Mouse (Mus musculus): ENCODE data around the gene Gpatch11. TPM values are rescaled to one million over a fixed set of nuclear protein-coding genes. Genes with fewer than 3 reads are reported as not detected.
"Not testable (repeated sequence)": the region's sequence is repeated elsewhere in the genome, so short reads cannot be mapped to it uniquely, and the experiment has no call there.

The Gpatch11 gene
- polyA plus RNA-seq (2016; fragmentation: Nextera tagmentation; extraction: Ambion mirVana) = 34.3 and 36.2 TPM in 2 replicates

DNA sequence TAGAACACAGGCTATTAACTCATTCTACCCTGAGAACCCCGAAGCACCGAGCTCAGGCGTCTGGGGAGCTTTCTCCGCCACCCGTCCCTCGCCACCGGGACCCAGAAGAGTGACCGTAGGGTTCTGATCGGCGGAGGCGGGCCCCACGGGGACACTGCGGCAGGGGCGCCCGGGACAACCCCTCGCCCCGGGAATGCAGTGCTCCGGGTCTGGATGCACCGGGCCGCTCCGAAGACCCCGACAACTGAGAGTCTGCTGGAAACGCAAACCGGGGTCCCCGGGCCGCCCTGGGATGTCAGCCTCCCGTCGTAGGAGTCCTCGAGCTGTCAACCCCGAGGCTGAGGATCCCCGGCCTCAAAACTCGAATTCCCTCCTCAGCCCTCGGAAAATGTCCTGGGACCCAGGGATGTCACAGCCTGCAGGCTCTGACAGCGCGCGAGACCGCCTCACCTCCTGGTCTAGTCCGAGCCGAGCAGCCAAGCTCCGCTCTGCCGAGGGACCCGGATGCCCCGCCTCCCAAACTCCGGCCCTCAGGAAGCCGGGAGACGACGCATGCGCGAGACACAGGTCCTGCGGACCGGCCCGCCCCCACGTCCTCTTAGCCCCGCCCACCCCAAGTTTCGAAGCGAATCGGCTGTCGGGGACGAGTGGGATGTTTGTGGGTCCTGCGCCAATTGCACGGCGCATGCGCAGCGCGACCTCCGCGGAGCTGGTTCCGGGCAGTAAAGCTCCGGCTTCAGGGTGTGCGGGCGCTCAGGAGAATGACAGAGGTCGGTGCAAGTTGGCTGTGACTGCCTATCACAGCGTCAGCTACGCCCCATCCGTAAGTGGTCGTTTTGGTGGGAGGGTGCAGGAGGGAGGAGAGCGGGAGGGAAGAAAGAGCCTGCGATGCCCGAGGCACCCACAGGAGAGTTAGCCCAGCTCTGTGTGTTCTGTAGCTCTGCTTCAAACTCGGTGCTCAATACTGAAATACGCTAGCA lies at the start of gene Gpatch11, which contains the start of gene Heatr5b:
Gene Gpatch11 (plus strand): TSS at position 712 of the 980 bp plus-strand sequence.
Gene Heatr5b (minus strand): TSS at position 509 of the 980 bp plus-strand sequence.
- peaks cover 14% of the 10 kb centered on the region for H3K4me1 ChIP-seq (replicated peaks)
- WGBS = under 1% methylated on average over 81 of the region's 81 CpGs
- no peaks in the 10 kb centered on the region for H3K27me3 ChIP-seq (ENCODE audit: insufficient read depth, poor library complexity, severe bottlenecking)
- H3K9me3 ChIP-seq = no peaks in the 10 kb centered on the region
- DNase-seq (ENCODE audit: low spot score) = peak; percentile 100
- peak within 1 kb of the TSS; percentile 88 for H3K27ac ChIP-seq
- peak within 1 kb of the TSS; percentile 69 for H3K4me3 ChIP-seq
- peaks cover 30% of the 10 kb centered on the region for H3K36me3 ChIP-seq

DNA sequence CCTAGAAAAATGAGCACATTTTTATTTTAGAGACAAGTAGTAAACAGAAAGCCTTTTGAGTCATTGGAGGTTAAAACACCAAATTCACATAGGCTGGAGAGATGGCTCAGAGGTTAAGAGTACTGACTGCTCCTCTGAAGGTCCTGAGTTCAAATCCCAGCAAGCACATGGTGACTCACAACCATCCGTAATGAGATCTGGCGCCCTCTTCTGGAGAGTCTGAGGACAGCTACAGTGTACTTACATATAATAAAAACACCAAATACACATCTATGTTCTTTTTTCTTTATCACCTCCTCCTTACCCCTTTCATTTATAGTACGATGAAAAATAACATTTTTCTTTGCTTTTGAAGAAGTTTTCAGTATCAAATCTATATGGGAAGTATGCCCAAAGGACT lies 47.1 kb upstream of the Gpatch11 start:
- not testable (repeated sequence) for H3K27ac ChIP-seq; H3K9me3 ChIP-seq; H3K4me1 ChIP-seq (replicated peaks); H3K4me3 ChIP-seq; DNase-seq (ENCODE audit: low spot score); H3K27me3 ChIP-seq (ENCODE audit: insufficient read depth, poor library complexity, severe bottlenecking)
- peaks cover 43% of the 10 kb centered on the region for H3K36me3 ChIP-seq
- WGBS = 74% methylated on average over 3 of the region's 3 CpGs

DNA sequence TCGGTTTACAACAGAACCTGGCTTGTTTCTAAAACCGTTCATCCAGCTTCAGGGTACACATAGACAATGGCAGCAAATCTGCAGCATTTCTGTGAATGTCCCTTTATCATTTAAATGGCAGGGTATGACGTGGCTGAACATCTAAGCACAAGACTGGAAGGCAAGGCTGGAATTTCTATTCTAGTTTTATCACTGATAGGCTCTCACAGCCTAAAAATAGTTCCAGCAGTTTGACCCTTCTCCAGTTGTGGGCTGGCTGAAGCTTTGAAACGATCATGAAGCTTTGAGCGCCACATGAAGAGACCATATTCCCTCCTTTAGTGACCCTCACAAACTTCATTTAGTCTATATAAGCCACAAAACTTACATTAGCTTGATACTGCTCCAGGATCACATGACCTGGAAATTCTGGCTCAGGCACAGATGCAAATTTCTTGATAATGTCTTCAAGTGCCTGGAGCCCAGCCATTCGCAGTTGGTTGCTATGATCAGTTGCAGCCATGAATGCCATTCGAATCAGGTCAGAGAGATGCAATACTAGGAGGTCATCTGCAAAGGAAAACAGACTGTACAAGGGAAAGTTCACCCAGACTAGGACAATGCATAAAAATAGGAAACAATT lies 44.2 kb upstream of the Gpatch11 start:
- Histone ChIP-seq H3K27me3 (ENCODE audit: insufficient read depth, poor library complexity, severe bottlenecking) (no peaks in the 10 kb centered on the region), H3K9me3 (no peaks in the 10 kb centered on the region), H3K4me3 (no peak overlapping the region), H3K36me3 (peaks cover 57% of the 10 kb centered on the region), H3K4me1 (replicated peaks) (no peaks in the 10 kb centered on the region), H3K27ac (no peak overlapping the region)
- no peak for DNase-seq (ENCODE audit: low spot score)
- 86% methylated on average over 7 of the region's 7 CpGs for WGBS

DNA sequence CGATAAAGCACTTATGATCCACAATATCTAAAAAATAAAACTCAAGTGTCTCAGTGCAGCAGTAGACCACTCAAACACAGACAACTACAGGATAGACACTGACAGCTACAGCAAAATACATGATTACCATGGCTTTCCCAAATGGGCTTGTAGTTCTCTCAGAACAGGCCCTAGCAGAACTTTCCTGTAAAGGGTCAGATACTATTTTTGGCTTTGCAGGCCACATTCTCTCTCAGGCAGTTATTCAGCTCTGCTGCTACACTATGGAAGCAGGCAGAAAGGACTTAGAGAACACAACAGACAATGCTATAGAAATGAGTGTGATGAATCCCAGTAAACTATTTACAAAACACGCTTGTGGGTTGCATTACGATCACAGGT lies 43.7 kb upstream of the Gpatch11 start:
- no peak overlapping the region for H3K4me3 ChIP-seq
- H3K27ac ChIP-seq = no peak overlapping the region
- WGBS = 94% methylated on average over 3 of the region's 3 CpGs
- H3K27me3 ChIP-seq (ENCODE audit: insufficient read depth, poor library complexity, severe bottlenecking) = no peaks in the 10 kb centered on the region
- H3K9me3 ChIP-seq = no peaks in the 10 kb centered on the region
- no peak for DNase-seq (ENCODE audit: low spot score)
- peaks cover 62% of the 10 kb centered on the region for H3K36me3 ChIP-seq
- H3K4me1 ChIP-seq (replicated peaks) = no peaks in the 10 kb centered on the region

DNA sequence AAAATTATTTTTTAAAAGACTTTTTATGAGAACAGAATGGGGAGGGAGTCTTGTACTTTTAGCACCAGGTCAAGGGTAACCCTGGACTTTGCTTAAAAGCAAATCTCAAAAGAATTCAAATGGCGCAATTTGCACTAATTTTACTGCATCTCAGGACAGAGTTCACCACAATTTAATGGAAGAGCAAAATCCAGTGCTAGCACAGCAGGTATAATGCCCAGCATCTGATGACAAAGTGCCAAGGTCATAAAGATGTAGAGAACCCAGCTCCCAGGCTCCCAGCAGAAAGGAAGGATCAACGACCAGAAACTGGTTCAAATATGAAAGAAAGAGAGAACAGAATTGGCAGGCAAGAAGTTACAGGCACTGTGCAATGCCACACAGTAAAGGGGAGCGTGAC lies 43.2 kb upstream of the Gpatch11 start:
- WGBS = 89% methylated on average over 3 of the region's 3 CpGs
- H3K9me3 ChIP-seq = no peaks in the 10 kb centered on the region
- H3K27ac ChIP-seq = no peak overlapping the region
- H3K27me3 ChIP-seq (ENCODE audit: insufficient read depth, poor library complexity, severe bottlenecking) = no peaks in the 10 kb centered on the region
- no peak for DNase-seq (ENCODE audit: low spot score)
- H3K4me3 ChIP-seq = no peak overlapping the region
- H3K4me1 ChIP-seq (replicated peaks) = no peaks in the 10 kb centered on the region
- H3K36me3 ChIP-seq = peaks cover 66% of the 10 kb centered on the region

DNA sequence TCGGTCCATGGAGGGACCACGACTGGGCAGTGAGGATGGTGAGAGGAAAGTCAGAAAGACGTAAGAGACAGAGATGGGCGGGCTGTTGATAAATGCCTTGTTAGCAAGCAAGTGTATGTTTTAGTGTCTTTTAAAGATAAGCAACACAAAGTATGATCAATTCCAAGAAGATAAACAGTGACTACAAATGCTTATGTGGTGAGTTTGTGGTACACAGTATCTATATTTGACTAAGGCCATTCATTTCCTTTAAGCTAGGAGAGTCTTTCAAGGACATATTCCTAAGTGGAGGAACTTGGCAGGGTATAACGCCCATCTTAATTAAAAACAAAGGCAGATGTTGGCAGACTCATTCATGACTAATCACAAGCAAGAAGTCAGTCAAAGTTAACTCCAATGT lies 41.0 kb upstream of the Gpatch11 start:
- Histone ChIP-seq H3K27ac (no peak overlapping the region), H3K4me3 (no peak overlapping the region), H3K36me3 (peaks cover 71% of the 10 kb centered on the region), H3K27me3 (ENCODE audit: insufficient read depth, poor library complexity, severe bottlenecking) (no peaks in the 10 kb centered on the region), H3K9me3 (no peaks in the 10 kb centered on the region), H3K4me1 (replicated peaks) (no peaks in the 10 kb centered on the region)
- WGBS = 88% methylated on average over 5 of the region's 5 CpGs
- no peak for DNase-seq (ENCODE audit: low spot score)

DNA sequence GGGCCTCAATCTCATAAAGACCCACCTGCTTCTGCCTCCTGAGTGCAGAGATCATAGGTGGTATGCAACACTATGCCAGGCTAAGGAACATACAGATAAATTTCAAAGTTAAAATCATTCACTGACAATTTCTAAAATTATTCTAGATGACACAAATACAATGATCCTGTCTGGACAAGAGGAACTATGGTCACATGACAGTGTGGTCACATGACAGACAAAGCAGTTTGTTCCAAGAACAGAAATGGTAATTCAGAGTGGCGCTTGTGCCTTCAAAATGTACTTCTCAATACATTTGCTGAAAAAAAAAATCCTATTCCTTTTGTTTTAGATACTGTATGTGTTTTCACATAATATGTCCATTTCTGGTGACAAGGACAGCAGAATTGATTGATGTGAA lies 38.1 kb upstream of the Gpatch11 start:
- Histone ChIP-seq H3K9me3 (no peaks in the 10 kb centered on the region), H3K4me3 (no peak overlapping the region), H3K27ac (no peak overlapping the region), H3K27me3 (ENCODE audit: insufficient read depth, poor library complexity, severe bottlenecking) (no peaks in the 10 kb centered on the region), H3K36me3 (peaks cover 67% of the 10 kb centered on the region), H3K4me1 (replicated peaks) (no peaks in the 10 kb centered on the region)
- no peak for DNase-seq (ENCODE audit: low spot score)
- 94% methylated on average over 1 of the region's 1 CpGs for WGBS

DNA sequence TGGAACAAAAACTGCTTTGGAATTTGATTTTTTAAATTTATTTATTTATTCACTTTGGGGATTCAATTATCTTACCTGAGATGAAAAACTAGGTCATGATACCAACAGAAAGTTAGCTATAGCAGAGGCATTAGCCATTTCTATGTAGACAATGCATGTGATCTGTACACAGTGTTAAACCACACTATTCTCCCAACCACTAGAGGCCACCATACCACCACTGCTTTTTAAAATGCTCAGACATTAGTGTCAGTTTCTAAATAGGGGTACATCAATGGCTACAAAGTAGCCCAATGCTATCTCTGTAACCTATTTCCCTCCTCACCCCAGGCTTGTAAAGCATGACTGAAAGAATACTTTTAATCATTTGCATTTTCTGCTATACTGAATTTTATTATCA lies 26.3 kb upstream of the Gpatch11 start:
- DNase-seq (ENCODE audit: low spot score) = no peak
- Histone ChIP-seq H3K27me3 (ENCODE audit: insufficient read depth, poor library complexity, severe bottlenecking) (no peaks in the 10 kb centered on the region), H3K4me3 (no peak overlapping the region), H3K36me3 (peaks cover 55% of the 10 kb centered on the region), H3K9me3 (no peaks in the 10 kb centered on the region), H3K4me1 (replicated peaks) (no peaks in the 10 kb centered on the region), H3K27ac (no peak overlapping the region)

DNA sequence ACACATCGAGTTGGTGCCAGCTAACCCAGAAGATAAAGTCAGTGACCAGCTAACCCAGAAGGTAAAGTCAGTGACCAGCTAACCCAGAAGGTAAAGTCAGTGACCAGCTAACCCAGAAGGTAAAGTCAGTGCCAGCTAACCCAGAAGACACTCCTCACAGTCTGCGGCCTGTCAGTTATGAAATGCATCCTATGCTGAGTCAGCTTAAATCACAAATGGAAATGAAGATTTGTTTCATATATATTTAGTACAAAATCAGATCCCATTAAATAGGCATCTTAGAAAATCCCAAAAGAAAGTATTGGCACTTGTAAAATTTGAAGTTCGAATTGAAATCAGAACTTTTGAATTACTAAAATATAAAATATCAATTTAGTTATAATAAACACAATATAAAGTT lies 25.8 kb upstream of the Gpatch11 start:
- WGBS = 93% methylated on average over 3 of the region's 3 CpGs
- no peaks in the 10 kb centered on the region for H3K4me1 ChIP-seq (replicated peaks)
- no peaks in the 10 kb centered on the region for H3K27me3 ChIP-seq (ENCODE audit: insufficient read depth, poor library complexity, severe bottlenecking)
- no peak for DNase-seq (ENCODE audit: low spot score)
- H3K4me3 ChIP-seq = no peak overlapping the region
- H3K9me3 ChIP-seq = no peaks in the 10 kb centered on the region
- peaks cover 56% of the 10 kb centered on the region for H3K36me3 ChIP-seq
- H3K27ac ChIP-seq = no peak overlapping the region

DNA sequence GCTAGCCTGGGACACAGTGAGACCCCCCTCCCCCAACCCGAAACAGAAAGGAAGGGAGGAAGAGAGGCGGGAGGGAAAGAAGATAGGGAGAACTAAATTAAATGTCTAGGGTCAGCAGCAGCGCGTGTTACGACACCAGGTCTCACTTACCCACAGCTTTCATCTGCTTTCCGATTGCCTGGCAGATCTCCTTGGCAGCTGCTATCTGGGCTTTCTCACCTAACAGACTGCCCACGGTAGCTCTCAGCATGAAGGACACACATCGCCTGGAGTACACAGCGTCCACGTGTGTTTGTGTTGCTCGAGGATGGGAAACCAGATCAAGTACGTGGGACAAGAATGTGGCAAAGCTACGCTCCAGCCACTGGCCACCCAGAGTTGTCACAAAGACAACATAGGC lies 11.0 kb upstream of the Gpatch11 start:
- Histone ChIP-seq H3K9me3 (no peaks in the 10 kb centered on the region), H3K36me3 (peaks cover 80% of the 10 kb centered on the region), H3K4me1 (replicated peaks) (no peaks in the 10 kb centered on the region), H3K4me3 (no peak overlapping the region), H3K27ac (no peak overlapping the region), H3K27me3 (ENCODE audit: insufficient read depth, poor library complexity, severe bottlenecking) (no peaks in the 10 kb centered on the region)
- WGBS = 92% methylated on average over 13 of the region's 13 CpGs
- no peak for DNase-seq (ENCODE audit: low spot score)

DNA sequence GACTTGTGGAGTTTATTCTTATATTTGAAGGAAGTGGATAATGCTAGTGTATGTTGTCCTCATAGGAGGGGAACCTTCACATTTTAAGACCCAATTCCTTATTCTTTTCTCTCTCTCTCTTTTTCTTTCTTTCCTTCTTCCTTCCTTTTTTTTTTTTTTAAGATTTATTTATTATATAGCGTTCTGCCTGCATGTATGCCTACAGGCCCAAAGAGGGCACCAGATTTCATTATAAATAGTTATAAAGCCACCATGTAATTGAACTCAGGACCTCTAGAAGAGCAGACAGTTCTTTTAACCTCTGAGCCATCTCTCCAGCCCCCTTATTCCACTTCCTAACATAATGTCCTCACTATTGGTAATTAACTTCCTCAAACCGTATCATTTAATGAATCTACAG lies 689 bp downstream of the Gpatch11 start:
- WGBS = 39% methylated on average over 2 of the region's 2 CpGs
- peaks cover 28% of the 10 kb centered on the region for H3K36me3 ChIP-seq
- no peak for DNase-seq (ENCODE audit: low spot score)

DNA sequence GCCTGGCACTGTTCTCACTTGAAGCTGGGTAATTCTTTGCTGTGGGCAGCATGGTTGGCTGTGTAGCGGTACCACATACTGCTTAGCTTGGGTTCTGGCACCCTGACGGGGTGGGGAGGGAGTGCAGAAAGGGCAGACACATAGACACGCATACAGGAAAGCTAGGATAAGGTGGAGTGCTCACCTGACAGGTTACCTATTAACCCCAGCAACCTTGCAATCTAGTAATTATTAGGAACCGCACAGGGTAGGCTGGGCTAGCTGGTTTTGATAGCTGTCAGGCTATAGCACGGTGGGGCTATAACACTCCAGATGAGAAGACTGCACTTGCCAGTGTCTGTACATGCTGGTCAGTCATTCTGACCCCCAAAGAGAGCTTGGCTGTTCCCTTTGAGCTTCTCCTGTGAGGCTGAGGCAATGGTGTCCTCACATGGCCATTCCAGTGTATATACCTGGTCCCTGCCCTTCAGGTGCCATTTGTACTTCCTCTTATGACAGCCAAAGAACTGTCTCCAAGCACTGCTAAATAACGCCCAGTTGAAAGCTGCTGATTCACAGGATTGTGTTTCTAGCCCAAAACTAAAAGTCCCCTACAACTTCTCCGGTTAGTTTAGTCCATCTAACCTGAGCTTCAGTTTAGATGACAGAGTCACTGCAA lies 7.0 kb downstream of the Gpatch11 start:
- no peak for DNase-seq (ENCODE audit: low spot score)
- H3K27ac ChIP-seq = no peak overlapping the region
- H3K9me3 ChIP-seq = no peaks in the 10 kb centered on the region
- H3K27me3 ChIP-seq (ENCODE audit: insufficient read depth, poor library complexity, severe bottlenecking) = no peaks in the 10 kb centered on the region
- no peak overlapping the region for H3K4me3 ChIP-seq
- H3K4me1 ChIP-seq (replicated peaks) = no peaks in the 10 kb centered on the region
- H3K36me3 ChIP-seq = peaks cover 89% of the 10 kb centered on the region
- 92% methylated on average over 7 of the region's 7 CpGs for WGBS

More for the DNA sequence above, 689 bp downstream of the Gpatch11 start:
- Histone ChIP-seq H3K4me3 (peak overlapping the region; percentile 69), H3K4me1 (replicated peaks) (peaks cover 14% of the 10 kb centered on the region), H3K9me3 (no peaks in the 10 kb centered on the region), H3K27me3 (ENCODE audit: insufficient read depth, poor library complexity, severe bottlenecking) (no peaks in the 10 kb centered on the region), H3K27ac (peak overlapping the region; percentile 88)

DNA sequence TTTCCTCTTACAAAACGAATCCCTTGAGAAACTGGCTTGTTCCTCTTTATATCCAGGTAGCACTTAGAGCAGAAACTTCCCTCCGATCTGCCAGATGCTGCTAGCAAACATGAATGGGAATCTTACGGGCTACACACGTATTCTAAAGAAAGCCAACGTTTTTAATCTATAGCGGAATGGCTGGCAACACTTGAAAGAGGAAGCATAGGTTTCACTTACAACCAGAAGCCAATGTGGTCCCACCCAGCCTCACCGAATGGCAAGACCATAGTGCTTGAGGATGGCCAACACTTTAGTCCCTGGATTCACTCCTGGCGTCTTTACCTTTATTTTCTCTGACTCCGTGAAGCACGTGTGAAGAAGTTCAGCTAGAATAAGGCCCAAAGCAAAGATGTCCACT lies 20.9 kb downstream of the Gpatch11 start:
- no peaks in the 10 kb centered on the region for H3K4me1 ChIP-seq (replicated peaks)
- H3K36me3 ChIP-seq = peaks cover 36% of the 10 kb centered on the region
- 90% methylated on average over 10 of the region's 10 CpGs for WGBS
- no peaks in the 10 kb centered on the region for H3K27me3 ChIP-seq (ENCODE audit: insufficient read depth, poor library complexity, severe bottlenecking)
- H3K9me3 ChIP-seq = no peaks in the 10 kb centered on the region
- no peak for DNase-seq (ENCODE audit: low spot score)
- H3K27ac ChIP-seq = no peak overlapping the region
- H3K4me3 ChIP-seq = no peak overlapping the region
